Mouse (Mus musculus): ENCODE data around the gene Spen.

DNA sequence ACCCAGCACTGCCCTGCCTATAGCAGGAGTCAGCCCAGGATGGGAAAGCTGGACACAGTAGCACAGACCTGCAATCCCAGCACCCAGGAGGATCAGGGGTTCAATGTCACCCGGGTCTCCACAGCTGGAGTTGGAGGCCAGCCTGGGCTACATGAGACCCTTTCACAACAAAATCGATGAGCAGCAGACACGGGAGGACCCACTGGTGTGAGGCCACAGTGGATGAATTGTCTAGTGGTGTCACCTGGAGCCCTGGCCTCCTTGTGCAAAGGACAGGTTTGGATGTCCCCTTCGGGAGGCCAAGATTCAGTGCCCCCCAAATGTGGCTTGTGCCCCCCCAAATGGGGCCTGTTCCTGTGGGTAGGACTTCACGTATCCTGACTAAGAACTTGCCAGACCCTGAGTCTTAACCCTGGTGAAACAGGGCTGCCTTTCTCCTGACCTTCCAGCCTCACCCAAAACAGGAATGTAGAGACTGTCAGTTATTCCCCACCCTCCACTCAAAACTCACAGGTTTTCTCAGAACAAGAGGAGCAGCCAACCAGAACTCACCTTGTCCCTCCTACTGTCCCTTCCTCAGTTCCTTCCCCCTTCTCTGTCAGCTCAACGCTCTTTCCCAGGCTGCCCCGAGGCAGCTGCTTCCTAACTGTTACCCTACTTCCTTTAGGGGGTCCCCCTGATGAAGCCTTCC lies 34.4 kb upstream of the Spen start:
- no peak for TF ChIP-seq CTCF (IDR thresholded peaks at IDR 0.05; ENCODE audit: insufficient read depth, low read length)
- TF ChIP-seq POLR2A (IDR thresholded peaks at IDR 0.05; ENCODE audit: borderline replicate concordance, extremely low read depth, low read depth, low read length), result no peak

All from lung, adult 2 months (tissue).